Mouse (Mus musculus) heart, postnatal 0 days (tissue): ENCODE measurements around the gene Meis2.

Experiments
- CTCF ChIP-seq: IDR thresholded peaks from 2 replicates; pipeline ENCODE4 v1.5.1; 2016; ENCODE audit warnings: antibody characterized with exemption, control low read depth, low read depth
- EP300 ChIP-seq: IDR thresholded peaks from 2 replicates; pipeline ENCODE4 v1.6.1; 2016; ENCODE audit warnings: antibody characterized with exemption, low read depth

DNA sequence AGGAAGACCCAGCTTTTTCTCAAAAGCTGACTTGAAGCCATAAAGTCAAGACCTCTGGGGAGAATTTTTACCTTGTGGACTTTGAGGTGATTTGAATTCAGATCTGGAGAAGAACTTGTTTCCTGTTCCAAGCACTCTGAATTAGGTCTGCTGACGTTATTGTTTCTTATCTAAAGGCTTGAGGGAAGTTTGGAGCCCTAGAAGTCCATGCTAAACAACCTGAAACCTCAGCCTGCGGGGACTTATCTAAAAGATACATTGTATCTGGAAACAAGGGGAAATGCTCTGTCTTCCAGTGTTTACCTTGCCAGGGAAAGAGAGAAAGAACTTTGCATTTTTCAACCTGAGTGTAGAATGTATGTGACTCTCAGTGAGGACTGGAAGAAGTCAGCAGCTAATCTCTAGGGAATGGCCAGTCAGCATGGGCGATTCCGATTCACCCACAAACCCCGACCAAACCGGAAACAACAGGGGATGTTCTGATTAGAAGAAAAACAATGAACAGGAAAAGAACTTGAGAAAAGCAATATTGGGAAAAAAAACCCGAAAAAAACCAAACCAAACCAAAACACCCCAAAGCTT lies 152.6 kb downstream of the Meis2 start:
- TF ChIP-seq CTCF (no peak), EP300 (no peak)
